Mouse (Mus musculus): Measurements from ENCODE around the gene Hpd. TPM values are rescaled to one million over a fixed set of nuclear protein-coding genes. Genes with fewer than 3 reads are reported as not detected.

Hpd gene
- polyA plus RNA-seq, 1 experiment from 2014 or later, result not detected

DNA sequence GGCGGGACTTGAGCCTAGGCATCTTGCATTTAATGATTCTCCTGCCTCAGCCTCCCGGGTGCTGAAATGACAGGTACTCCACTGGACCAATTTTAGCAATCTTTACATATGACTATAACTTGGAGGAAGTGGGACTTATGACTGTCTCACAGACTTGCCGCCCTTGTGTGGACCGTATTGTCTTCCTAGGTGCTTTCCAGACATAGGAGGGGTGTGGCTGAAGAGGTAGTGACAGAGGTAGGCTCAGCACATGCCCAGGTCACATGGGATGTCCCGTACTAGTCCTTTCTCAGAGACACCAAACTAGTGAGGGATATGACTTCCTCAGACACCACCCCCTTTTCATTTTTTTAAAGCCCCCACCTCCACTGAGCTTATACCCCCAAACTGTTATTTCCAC lies 3.7 kb downstream of the Hpd start:
- H3K4me1 ChIP-seq, result no peaks in the 10 kb centered on the region
- 90% methylated on average over 5 of the region's 5 CpGs for WGBS
- no peaks in the 10 kb centered on the region for H3K27me3 ChIP-seq (replicated peaks)

DNA sequence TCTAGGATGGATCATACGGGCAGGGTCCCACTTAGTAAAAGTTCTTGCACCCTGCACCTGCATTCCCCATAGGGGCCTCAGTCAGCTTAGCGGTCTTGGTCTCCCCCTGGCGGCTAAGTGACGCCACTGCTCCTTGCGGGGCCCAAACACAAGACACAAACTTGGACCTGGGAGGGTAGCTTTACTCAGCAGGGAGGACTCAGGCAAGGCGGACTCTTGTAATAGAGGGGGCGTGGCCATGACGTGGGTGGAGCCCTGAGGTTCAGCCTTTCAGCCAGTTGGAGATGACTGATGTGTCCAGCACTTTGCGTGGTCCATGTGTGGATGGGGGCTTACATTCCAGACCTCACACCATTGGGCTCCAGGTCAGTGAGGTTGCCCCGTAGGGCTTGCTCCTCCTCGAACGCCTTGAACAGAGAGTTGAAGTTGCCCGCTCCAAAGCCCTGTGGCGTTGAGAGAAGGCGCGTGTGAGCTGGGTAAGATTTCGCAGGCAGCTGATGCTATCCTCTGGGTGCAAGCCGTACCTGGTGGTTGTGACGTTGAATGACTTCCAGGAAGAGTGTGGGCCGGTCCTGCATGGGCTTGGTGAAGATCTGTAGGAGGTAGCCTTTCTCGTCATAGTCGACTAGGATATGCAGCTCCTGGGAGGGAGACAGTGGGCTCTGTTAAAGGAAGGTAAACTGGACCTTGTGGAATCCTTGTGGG lies 10.7 kb downstream of the Hpd start:
- 12% methylated on average over 22 of the region's 22 CpGs for WGBS

More for the DNA sequence above, 3.7 kb downstream of the Hpd start:
- no peak for ATAC-seq (replicated peaks)
- Histone ChIP-seq H3K9me3 (no peaks in the 10 kb centered on the region), H3K9ac (no peak overlapping the region), H3K4me2 (no peak overlapping the region), H3K36me3 (replicated peaks) (no peaks in the 10 kb centered on the region), H3K4me3 (no peak overlapping the region), H3K27ac (no peak overlapping the region)

DNA sequence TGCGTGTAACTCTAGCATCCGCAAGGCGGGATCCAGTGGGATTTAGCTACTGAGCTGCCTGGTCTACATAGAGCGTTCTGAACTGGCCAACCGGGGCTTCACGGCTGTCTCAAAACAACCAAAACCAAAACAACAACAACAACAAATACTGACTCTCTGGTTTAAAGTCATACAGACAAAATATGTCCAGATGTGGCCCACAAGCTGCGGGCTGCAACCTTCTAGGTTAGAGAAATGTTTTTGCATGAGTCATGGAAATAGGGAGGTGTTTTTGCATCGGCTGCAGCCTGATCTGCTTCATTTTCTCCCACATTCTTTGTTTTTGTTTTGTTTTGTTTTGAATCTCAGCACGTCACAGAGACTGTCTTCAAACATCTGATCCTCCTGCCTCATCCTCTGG lies 12.2 kb downstream of the Hpd start:
- ATAC-seq (replicated peaks), result no peak
- Histone ChIP-seq H3K27me3 (replicated peaks) (no peaks in the 10 kb centered on the region), H3K4me1 (no peaks in the 10 kb centered on the region), H3K9ac (no peak overlapping the region), H3K36me3 (replicated peaks) (peaks cover 13% of the 10 kb centered on the region; the same call in 1 of the 2 replicates), H3K4me3 (no peak overlapping the region), H3K9me3 (no peaks in the 10 kb centered on the region), H3K27ac (no peak overlapping the region), H3K4me2 (no peak overlapping the region)
- 76% methylated on average over 9 of the region's 9 CpGs for WGBS

More for the DNA sequence above, 10.7 kb downstream of the Hpd start:
- Histone ChIP-seq H3K9ac (no peak overlapping the region), H3K36me3 (replicated peaks) (peaks cover 2% of the 10 kb centered on the region; the same call in 1 of the 2 replicates), H3K4me2 (peak overlapping the region; percentile 20; the same call in 1 of the 2 replicates), H3K27ac (no peak overlapping the region), H3K4me1 (no peaks in the 10 kb centered on the region), H3K4me3 (no peak overlapping the region), H3K27me3 (replicated peaks) (no peaks in the 10 kb centered on the region), H3K9me3 (no peaks in the 10 kb centered on the region)
- ATAC-seq (replicated peaks), result peak; percentile 67

DNA sequence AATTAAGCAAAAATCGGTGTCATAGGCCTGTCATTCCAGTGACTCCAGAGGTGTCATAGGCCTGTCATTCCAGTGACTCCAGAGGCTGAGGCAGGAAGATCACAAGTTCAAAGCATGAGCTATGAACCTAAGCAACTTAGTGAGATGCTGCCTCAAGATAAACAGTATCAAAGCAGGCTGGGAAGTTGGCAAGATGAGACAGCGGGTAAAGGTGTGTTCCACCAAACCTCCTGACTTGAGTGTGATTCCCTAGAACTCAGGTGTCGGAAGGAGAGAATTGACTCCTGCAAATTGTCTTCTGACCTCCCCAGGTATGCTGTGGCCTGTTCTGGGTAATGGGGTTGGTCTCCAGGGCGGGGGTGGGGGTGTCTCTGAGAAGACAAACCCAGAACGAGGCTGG lies 13.2 kb downstream of the Hpd start, which contains the start of gene Psmd9:
Gene Psmd9 (plus strand): TSS at position 130 of the 400 bp plus-strand sequence.
- Histone ChIP-seq H3K4me3 (no peak within 1 kb of the TSS), H3K9ac (no peak within 1 kb of the TSS), H3K27me3 (replicated peaks) (no peaks in the 10 kb centered on the region), H3K36me3 (replicated peaks) (peaks cover 17% of the 10 kb centered on the region; the same call in 1 of the 2 replicates), H3K4me1 (no peaks in the 10 kb centered on the region), H3K27ac (no peak within 1 kb of the TSS), H3K9me3 (no peaks in the 10 kb centered on the region), H3K4me2 (no peak within 1 kb of the TSS)
- ATAC-seq (replicated peaks), result no peak
- 86% methylated on average over 5 of the region's 5 CpGs for WGBS

DNA sequence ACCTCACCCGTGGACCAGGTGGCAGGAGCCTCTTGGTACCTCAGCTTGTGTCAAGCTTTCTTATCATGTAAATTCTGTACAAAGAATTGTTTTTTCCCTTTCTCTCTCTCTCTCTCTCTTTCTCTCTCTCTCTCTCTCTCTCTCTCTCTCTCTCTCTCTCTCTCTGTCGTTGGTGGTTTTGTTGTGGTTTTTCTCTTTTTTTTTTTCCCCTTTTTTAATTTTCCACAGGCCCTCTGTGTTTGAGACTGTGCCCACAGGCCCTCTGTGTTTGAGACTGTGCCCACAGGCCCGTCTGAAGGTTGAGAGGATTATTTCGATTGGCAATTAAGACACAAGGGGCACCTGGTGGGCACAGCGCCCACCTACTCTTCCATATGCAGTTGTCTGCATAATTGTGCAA lies 14.9 kb downstream of the Hpd start:
- H3K27me3 ChIP-seq (replicated peaks), result no peaks in the 10 kb centered on the region
- H3K4me1 ChIP-seq, result no peaks in the 10 kb centered on the region
- no peak overlapping the region for H3K4me3 ChIP-seq
- H3K9me3 ChIP-seq, result no peaks in the 10 kb centered on the region
- peaks cover 34% of the 10 kb centered on the region for H3K36me3 ChIP-seq (replicated peaks)
- H3K4me2 ChIP-seq, result no peak overlapping the region
- H3K27ac ChIP-seq, result peak overlapping the region; percentile 34; the same call in 1 of the 2 replicates
- ATAC-seq (replicated peaks), result no peak
- no peak overlapping the region for H3K9ac ChIP-seq
- WGBS, result 66% methylated on average over 5 of the region's 5 CpGs

DNA sequence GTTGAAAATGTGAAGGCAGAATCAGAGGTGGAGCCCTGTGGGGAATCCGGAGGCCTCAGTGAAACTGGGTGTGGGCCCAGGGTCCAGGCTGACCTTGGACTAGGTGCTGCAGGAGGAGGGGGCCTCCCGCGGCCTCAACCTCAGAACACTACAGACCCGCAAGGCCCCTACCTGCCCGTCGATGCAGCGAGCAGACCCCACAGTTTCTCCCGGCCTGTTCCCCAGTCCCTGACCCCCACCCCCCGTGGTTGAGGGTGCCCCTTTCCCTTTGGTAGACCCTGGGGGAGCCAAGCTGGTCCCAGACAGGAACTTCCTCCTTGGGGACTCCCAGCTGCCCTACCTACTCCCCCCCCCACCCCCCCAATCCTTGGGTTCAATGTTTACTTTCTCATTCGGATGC lies 16.1 kb downstream of the Hpd start:
- no peak for ATAC-seq (replicated peaks)
- peaks cover 43% of the 10 kb centered on the region for H3K36me3 ChIP-seq (replicated peaks)
- no peak overlapping the region for H3K4me3 ChIP-seq
- no peaks in the 10 kb centered on the region for H3K4me1 ChIP-seq
- no peak overlapping the region for H3K9ac ChIP-seq
- no peak overlapping the region for H3K4me2 ChIP-seq
- no peaks in the 10 kb centered on the region for H3K27me3 ChIP-seq (replicated peaks)
- WGBS, result 93% methylated on average over 10 of the region's 10 CpGs
- no peak overlapping the region for H3K27ac ChIP-seq
- H3K9me3 ChIP-seq, result no peaks in the 10 kb centered on the region

DNA sequence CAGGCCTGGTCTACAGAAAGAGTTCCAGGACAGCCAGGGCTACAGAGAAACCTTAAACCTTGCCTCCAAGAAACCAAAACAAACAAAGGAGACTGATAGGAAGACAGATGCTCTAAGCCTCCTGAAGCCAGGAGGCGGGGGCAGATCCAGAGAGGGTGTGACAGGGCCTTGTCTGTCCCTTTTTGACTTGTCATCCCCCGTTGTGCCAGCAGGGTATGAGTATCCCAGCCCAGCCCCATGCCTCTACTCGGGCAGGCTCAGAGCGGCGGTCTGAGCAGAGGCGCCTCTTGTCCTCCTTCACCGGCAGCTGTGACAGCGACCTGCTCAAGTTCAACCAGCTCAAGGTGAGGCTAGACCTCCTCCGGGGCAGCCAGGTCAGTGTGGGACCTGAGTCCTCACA lies 19.6 kb downstream of the Hpd start:
- Histone ChIP-seq H3K9me3 (no peaks in the 10 kb centered on the region), H3K4me1 (no peaks in the 10 kb centered on the region), H3K27me3 (replicated peaks) (no peaks in the 10 kb centered on the region), H3K4me3 (no peak overlapping the region), H3K9ac (no peak overlapping the region), H3K4me2 (no peak overlapping the region), H3K36me3 (replicated peaks) (peaks cover 75% of the 10 kb centered on the region), H3K27ac (no peak overlapping the region)
- ATAC-seq (replicated peaks), result no peak
- WGBS, result 83% methylated on average over 9 of the region's 9 CpGs

DNA sequence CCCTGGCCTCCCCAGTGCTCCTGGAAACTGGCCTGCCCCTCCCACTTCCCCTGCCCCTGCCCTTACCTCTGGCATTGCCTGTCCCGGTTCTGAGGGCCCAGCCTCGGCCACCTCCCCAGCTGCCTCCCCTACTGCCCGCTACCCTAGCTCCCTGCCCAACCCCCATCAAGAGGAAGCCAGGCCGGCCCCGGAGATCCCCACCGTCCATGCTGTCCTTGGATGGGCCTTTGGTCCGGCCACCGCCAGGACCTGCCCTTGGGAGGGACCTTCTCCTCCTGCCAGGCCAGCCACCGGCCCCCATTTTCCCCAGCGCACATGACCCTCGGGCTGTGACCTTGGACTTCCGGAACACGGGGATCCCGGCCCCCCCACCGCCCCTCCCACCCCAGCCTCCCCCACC lies 22.2 kb downstream of the Hpd start:
- no peaks in the 10 kb centered on the region for H3K9me3 ChIP-seq
- peaks cover 71% of the 10 kb centered on the region for H3K36me3 ChIP-seq (replicated peaks)
- no peak for ATAC-seq (replicated peaks)
- no peak overlapping the region for H3K4me3 ChIP-seq
- H3K4me2 ChIP-seq, result no peak overlapping the region
- no peaks in the 10 kb centered on the region for H3K4me1 ChIP-seq
- H3K27ac ChIP-seq, result no peak overlapping the region
- WGBS, result 92% methylated on average over 15 of the region's 15 CpGs
- H3K9ac ChIP-seq, result no peak overlapping the region
- H3K27me3 ChIP-seq (replicated peaks), result no peaks in the 10 kb centered on the region

DNA sequence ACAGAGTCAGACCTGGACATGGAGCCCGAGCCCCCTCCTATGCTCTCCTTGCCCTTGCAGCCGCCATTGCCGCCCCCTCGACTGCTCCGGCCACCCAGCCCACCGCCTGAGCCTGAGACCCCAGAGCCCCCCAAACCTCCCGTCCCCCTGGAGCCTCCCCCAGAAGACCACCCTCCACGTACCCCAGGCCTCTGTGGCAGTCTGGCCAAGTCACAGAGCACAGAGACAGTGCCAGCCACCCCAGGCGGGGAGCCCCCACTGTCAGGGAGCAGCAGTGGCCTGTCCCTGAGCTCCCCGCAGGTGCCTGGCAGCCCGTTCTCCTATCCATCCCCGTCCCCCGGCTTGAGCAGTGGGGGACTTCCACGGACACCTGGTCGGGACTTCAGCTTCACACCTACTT lies 22.7 kb downstream of the Hpd start:
- WGBS, result 93% methylated on average over 15 of the region's 15 CpGs
- H3K27me3 ChIP-seq (replicated peaks), result no peaks in the 10 kb centered on the region
- H3K4me1 ChIP-seq, result no peaks in the 10 kb centered on the region
- H3K36me3 ChIP-seq (replicated peaks), result peaks cover 71% of the 10 kb centered on the region
- H3K9ac ChIP-seq, result no peak overlapping the region
- H3K9me3 ChIP-seq, result no peaks in the 10 kb centered on the region
- no peak overlapping the region for H3K27ac ChIP-seq
- H3K4me2 ChIP-seq, result no peak overlapping the region
- no peak for ATAC-seq (replicated peaks)
- no peak overlapping the region for H3K4me3 ChIP-seq

DNA sequence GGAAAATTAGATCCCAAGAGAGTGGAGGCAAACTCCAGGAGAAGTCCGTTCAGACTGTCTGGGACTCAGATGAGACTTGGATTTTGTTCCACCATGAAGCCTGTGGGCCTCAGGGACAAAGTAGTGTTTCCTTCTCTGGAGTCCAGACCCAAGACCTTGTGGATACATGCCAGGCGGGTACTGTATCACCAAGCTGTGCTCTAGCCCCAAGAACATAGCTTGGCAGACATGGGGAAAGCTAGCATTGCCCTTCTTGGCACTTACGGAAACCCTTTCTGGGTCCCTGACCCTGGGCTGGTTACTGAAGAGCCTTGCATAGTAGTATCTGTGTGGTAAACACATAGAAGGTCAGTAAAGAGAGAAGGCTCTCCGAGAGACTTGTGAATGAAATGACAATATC lies 23.1 kb downstream of the Hpd start:
- 90% methylated on average over 4 of the region's 4 CpGs for WGBS
- H3K27ac ChIP-seq, result no peak overlapping the region
- no peaks in the 10 kb centered on the region for H3K27me3 ChIP-seq (replicated peaks)
- H3K36me3 ChIP-seq (replicated peaks), result peaks cover 70% of the 10 kb centered on the region
- no peak overlapping the region for H3K4me3 ChIP-seq
- H3K4me2 ChIP-seq, result no peak overlapping the region
- no peaks in the 10 kb centered on the region for H3K9me3 ChIP-seq
- no peaks in the 10 kb centered on the region for H3K4me1 ChIP-seq
- H3K9ac ChIP-seq, result no peak overlapping the region
- no peak for ATAC-seq (replicated peaks)

DNA sequence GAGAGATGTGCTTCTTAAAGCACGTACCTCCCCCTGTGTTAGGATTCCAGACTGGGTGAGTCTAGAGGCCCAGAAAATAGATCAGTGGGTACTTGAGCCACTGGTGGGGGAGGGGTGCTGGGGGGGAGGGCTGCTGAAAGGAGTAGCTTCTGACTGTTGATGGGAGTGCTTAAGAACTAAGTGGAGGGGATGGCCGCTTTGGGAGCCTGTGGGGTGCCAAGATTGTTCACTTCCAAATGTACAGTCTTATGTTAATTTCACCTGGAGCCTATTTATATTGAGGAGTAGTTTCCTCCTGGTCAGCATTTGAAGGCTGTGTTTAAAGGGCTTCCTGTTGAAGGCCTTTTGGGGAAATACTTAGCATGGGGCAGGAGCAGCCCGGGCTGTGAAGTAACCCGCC lies 24.6 kb downstream of the Hpd start:
- H3K36me3 ChIP-seq (replicated peaks), result peaks cover 64% of the 10 kb centered on the region
- H3K9ac ChIP-seq, result no peak overlapping the region
- no peak overlapping the region for H3K4me2 ChIP-seq
- 94% methylated on average over 4 of the region's 4 CpGs for WGBS
- H3K9me3 ChIP-seq, result no peaks in the 10 kb centered on the region
- no peaks in the 10 kb centered on the region for H3K27me3 ChIP-seq (replicated peaks)
- no peak overlapping the region for H3K4me3 ChIP-seq
- no peaks in the 10 kb centered on the region for H3K4me1 ChIP-seq
- H3K27ac ChIP-seq, result no peak overlapping the region
- no peak for ATAC-seq (replicated peaks)

DNA sequence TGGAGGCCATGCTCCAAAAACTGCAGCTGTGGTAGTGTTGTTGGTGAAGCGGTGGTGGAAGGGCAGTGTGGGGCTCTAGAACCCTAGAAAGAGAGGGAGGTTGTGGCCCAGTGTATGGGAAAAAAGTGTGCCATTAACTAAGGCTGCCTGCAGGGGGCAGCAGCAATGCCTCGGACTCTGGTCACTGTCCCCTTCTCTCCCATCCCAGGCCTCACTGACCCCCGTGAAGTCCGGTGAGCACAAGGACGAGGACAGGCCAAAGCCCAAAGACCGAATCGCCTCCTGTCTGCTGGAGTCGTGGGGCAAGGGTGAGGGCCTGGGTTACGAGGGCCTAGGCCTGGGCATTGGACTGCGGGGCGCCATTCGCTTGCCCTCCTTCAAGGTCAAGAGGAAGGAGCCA lies 25.8 kb downstream of the Hpd start:
- Histone ChIP-seq H3K4me3 (no peak overlapping the region), H3K4me1 (no peaks in the 10 kb centered on the region), H3K36me3 (replicated peaks) (peaks cover 65% of the 10 kb centered on the region), H3K27ac (no peak overlapping the region), H3K27me3 (replicated peaks) (no peaks in the 10 kb centered on the region), H3K4me2 (no peak overlapping the region), H3K9ac (no peak overlapping the region), H3K9me3 (no peaks in the 10 kb centered on the region)
- no peak for ATAC-seq (replicated peaks)
- WGBS, result 87% methylated on average over 12 of the region's 12 CpGs

DNA sequence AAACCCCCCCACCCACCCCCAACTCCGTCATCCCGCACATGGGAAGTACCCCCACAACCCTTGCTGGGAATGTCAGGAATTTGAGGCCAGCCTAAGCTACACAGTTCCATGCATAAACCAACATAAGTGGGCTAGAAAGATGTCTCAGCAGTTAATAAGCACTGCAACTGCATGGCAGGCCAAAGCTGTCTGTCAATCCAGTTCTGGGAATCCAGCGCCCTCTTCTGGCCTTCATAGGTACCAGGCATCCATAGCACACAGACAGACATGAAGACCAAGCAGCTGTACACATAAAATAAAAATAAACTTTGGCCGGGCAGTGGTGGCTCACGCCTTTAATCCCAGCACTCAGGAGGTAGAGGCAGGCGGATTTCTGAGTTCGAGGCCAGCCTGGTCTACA lies 27.1 kb downstream of the Hpd start:
- WGBS, result 52% methylated on average over 7 of the region's 7 CpGs
- Histone ChIP-seq H3K9ac (no peak overlapping the region), H3K27ac (no peak overlapping the region), H3K4me1 (peaks cover 13% of the 10 kb centered on the region), H3K4me2 (no peak overlapping the region), H3K27me3 (replicated peaks) (no peaks in the 10 kb centered on the region), H3K36me3 (replicated peaks) (peaks cover 53% of the 10 kb centered on the region), H3K4me3 (no peak overlapping the region), H3K9me3 (no peaks in the 10 kb centered on the region)
- ATAC-seq (replicated peaks), result peak; percentile 35; the same call in 1 of the 2 replicates

Measured in midbrain, embryonic 15.5 days (tissue).